Mouse (Mus musculus): Measurements from ENCODE around the gene Dock2. TPM values are rescaled to one million over a fixed set of nuclear protein-coding genes. Genes with fewer than 3 reads are reported as not detected.

The Dock2 gene
- polyA plus RNA-seq, 1 experiment from 2014 or later = 1.6 TPM

DNA sequence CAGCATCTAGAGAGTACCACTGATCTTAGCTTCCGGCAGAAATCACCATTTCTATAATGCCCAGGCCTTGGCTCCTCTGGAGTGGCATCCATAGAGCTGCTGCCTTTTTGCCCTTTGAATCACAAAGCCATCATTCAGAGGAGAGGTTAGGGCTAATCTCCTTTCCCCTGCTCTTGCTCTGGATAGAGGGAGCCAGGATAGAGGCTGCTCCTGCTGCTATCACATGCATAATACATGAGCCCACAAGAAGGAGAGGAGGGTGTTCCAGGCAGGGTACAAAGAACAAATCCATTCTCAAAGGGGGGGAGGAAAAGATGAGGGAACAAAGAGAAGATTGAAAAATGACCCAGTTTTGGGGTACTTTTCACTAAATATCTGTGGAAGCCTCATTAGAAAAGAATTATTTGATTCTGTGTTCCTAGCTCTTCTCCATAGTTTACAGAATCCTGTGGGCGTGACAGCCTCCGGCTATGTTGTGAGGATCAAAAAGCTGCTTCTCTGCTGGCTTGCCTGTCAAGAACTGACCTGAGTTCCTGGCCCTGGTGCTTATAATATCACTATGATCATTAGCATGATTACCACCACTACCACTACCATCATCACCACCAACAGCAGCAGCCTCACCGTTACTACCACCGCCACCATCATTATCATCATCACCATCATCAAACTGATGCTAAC lies 485.9 kb downstream of the Dock2 start:
- Histone ChIP-seq H3K27ac (ENCODE audit: low read length) (no peak overlapping the region), H3K4me3 (ENCODE audit: low read length) (no peak overlapping the region), H3K36me3 (ENCODE audit: insufficient read depth, low read length) (no peaks in the 10 kb centered on the region), H3K9ac (replicated peaks; ENCODE audit: low read length) (no peak overlapping the region), H3K4me1 (ENCODE audit: insufficient read depth, low read length) (no peaks in the 10 kb centered on the region), H3K9me3 (ENCODE audit: low read length) (no peaks in the 10 kb centered on the region), H3K4me2 (replicated peaks; ENCODE audit: low read depth, low read length) (no peak overlapping the region), H3K27me3 (ENCODE audit: insufficient read depth, low read length) (no peaks in the 10 kb centered on the region)
- ATAC-seq (ENCODE audit: low FRiP score, low TSS enrichment) = no peak
- WGBS = 79% methylated on average over 5 of the region's 5 CpGs

DNA sequence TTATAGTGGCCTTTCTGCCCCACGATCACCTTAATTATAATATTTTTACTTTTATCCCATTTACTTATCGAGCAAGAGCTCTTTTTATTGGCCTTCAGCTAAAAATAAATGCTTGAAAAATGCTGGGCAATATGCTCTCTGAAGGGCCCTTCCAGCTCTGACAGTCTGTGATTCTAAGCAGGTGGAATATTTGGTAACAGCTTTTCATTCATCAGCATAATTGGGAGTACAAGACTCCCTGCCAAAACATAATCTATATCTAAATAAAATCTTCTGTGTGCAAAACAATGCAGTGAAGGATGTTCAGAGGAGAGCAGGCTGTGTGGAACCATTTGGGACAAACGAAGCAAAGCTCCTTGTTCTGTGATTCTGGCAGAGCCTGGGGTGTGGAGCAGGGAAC lies 492.4 kb downstream of the Dock2 start:
- Histone ChIP-seq H3K9me3 (ENCODE audit: low read length) (no peaks in the 10 kb centered on the region), H3K4me2 (replicated peaks; ENCODE audit: low read depth, low read length) (no peak overlapping the region), H3K36me3 (ENCODE audit: insufficient read depth, low read length) (no peaks in the 10 kb centered on the region), H3K27ac (ENCODE audit: low read length) (no peak overlapping the region), H3K27me3 (ENCODE audit: insufficient read depth, low read length) (no peaks in the 10 kb centered on the region), H3K4me1 (ENCODE audit: insufficient read depth, low read length) (no peaks in the 10 kb centered on the region), H3K9ac (replicated peaks; ENCODE audit: low read length) (no peak overlapping the region), H3K4me3 (ENCODE audit: low read length) (no peak overlapping the region)
- 75% methylated on average over 3 of the region's 3 CpGs for WGBS
- no peak for ATAC-seq (ENCODE audit: low FRiP score, low TSS enrichment)

DNA sequence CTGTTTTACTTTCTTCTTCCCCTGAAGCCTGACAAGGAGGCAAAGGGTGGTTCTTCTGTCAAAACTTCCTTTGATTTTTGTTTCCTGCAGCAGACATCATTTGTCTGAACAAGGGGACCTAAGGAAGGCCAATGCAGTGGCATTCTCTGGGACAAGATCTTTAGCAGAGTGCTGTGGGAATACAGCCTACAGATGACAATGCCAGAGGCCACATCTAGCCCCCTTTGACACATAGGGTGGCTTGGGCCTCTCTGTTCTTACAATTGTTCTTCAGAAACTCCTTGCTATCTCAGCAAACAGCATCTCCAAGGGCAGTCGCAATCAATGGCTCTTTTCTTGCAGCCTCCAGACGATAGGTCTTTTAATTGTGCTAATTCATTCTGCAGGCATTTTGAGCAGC lies 493.0 kb downstream of the Dock2 start:
- no peak for ATAC-seq (ENCODE audit: low FRiP score, low TSS enrichment)

DNA sequence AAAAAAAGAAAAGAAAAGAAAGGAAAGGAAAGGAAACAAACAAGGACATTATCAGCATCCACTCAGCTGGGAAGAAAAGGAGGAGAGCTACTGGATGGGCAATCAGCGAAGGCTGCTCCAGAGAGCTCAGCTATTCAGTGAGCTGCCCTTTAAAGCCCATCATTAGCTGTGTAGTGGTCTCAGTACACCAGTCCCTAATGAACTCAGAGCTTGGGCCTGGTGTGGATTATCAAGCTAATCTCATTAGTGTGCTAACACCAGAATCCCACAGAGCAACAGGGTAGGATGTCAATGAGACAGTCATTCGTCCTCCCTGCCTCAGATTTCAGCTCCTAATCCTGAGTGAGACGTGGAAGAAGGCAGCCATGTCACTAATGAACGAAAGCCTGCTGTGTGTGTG lies 493.4 kb downstream of the Dock2 start:
- no peak overlapping the region for H3K4me2 ChIP-seq (replicated peaks; ENCODE audit: low read depth, low read length)
- no peaks in the 10 kb centered on the region for H3K4me1 ChIP-seq (ENCODE audit: insufficient read depth, low read length)
- H3K4me3 ChIP-seq (ENCODE audit: low read length) = no peak overlapping the region
- ATAC-seq (ENCODE audit: low FRiP score, low TSS enrichment) = no peak
- H3K9me3 ChIP-seq (ENCODE audit: low read length) = no peaks in the 10 kb centered on the region
- H3K9ac ChIP-seq (replicated peaks; ENCODE audit: low read length) = no peak overlapping the region
- H3K27me3 ChIP-seq (ENCODE audit: insufficient read depth, low read length) = no peaks in the 10 kb centered on the region
- no peaks in the 10 kb centered on the region for H3K36me3 ChIP-seq (ENCODE audit: insufficient read depth, low read length)
- no peak overlapping the region for H3K27ac ChIP-seq (ENCODE audit: low read length)
- 64% methylated on average over 4 of the region's 4 CpGs for WGBS

More for the DNA sequence above, 493.0 kb downstream of the Dock2 start:
- H3K9ac ChIP-seq (replicated peaks; ENCODE audit: low read length) = no peak overlapping the region
- WGBS = 41% methylated on average over 2 of the region's 2 CpGs
- no peak overlapping the region for H3K4me3 ChIP-seq (ENCODE audit: low read length)
- no peaks in the 10 kb centered on the region for H3K4me1 ChIP-seq (ENCODE audit: insufficient read depth, low read length)
- no peaks in the 10 kb centered on the region for H3K27me3 ChIP-seq (ENCODE audit: insufficient read depth, low read length)
- H3K27ac ChIP-seq (ENCODE audit: low read length) = no peak overlapping the region
- H3K36me3 ChIP-seq (ENCODE audit: insufficient read depth, low read length) = no peaks in the 10 kb centered on the region
- no peaks in the 10 kb centered on the region for H3K9me3 ChIP-seq (ENCODE audit: low read length)
- no peak overlapping the region for H3K4me2 ChIP-seq (replicated peaks; ENCODE audit: low read depth, low read length)

DNA sequence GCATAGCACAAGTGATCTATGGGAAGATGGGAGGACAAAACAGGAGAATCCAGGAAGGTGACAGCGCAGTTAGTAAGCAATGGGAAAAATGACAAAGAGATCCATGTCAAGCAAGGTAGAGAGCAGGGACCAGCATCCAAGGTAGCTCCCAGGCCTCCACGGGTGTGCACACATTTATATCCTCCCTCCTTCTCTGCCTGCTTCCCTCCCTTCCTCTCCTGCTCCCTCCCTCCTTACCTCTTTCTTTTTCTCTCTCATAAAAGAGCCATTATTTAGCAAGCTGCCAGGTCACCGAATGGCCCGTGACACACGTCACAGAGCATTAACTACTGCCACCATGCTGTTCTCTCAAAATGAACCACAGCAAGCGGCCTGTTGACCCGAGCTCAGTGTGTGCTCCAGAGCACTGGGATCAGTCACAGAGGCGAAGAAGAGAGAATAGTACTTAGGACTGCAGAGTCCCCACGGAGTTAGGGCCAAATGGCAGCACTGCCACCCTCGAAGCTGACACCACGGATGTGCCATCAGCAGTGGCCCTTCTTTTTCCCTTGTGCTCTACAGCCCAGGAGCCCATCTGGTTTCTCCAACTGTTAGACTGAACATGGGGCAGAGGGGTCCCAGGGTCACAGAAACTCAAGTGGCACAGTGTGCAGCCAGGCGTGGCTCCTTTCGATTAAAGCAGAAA lies 499.4 kb downstream of the Dock2 start:
- 17% methylated on average over 13 of the region's 13 CpGs for WGBS
- Histone ChIP-seq H3K4me2 (replicated peaks; ENCODE audit: low read depth, low read length) (no peak overlapping the region), H3K4me1 (ENCODE audit: insufficient read depth, low read length) (peaks cover 5% of the 10 kb centered on the region), H3K27me3 (ENCODE audit: insufficient read depth, low read length) (no peaks in the 10 kb centered on the region), H3K4me3 (ENCODE audit: low read length) (no peak overlapping the region), H3K9ac (replicated peaks; ENCODE audit: low read length) (no peak overlapping the region), H3K9me3 (ENCODE audit: low read length) (no peaks in the 10 kb centered on the region), H3K36me3 (ENCODE audit: insufficient read depth, low read length) (no peaks in the 10 kb centered on the region), H3K27ac (ENCODE audit: low read length) (no peak overlapping the region)
- ATAC-seq (ENCODE audit: low FRiP score, low TSS enrichment) = peak; percentile 92

DNA sequence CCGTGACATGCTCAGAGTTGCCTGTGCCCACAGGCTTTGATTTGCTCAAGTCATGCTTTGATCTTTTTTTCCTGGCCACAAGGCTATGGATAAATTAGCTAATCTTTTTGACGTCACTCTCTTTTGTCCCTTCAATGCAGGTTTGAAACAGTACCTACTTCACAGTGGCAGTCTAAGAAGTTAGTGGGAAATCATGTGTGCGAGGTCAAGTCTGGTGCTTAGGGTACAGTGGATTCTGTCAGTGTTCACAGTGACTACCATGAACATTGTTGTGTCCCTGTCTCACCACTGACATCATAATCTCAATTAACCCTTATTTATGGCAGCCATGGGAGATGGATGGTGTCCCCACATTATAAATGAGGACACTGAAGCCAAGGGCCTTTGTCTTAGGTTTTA lies 506.6 kb downstream of the Dock2 start:
- Histone ChIP-seq H3K27me3 (ENCODE audit: insufficient read depth, low read length) (no peaks in the 10 kb centered on the region), H3K4me2 (replicated peaks; ENCODE audit: low read depth, low read length) (no peak overlapping the region), H3K36me3 (ENCODE audit: insufficient read depth, low read length) (no peaks in the 10 kb centered on the region), H3K9me3 (ENCODE audit: low read length) (no peaks in the 10 kb centered on the region), H3K27ac (ENCODE audit: low read length) (no peak overlapping the region), H3K9ac (replicated peaks; ENCODE audit: low read length) (no peak overlapping the region), H3K4me1 (ENCODE audit: insufficient read depth, low read length) (no peaks in the 10 kb centered on the region), H3K4me3 (ENCODE audit: low read length) (no peak overlapping the region)
- 64% methylated on average over 3 of the region's 3 CpGs for WGBS
- ATAC-seq (ENCODE audit: low FRiP score, low TSS enrichment) = no peak

DNA sequence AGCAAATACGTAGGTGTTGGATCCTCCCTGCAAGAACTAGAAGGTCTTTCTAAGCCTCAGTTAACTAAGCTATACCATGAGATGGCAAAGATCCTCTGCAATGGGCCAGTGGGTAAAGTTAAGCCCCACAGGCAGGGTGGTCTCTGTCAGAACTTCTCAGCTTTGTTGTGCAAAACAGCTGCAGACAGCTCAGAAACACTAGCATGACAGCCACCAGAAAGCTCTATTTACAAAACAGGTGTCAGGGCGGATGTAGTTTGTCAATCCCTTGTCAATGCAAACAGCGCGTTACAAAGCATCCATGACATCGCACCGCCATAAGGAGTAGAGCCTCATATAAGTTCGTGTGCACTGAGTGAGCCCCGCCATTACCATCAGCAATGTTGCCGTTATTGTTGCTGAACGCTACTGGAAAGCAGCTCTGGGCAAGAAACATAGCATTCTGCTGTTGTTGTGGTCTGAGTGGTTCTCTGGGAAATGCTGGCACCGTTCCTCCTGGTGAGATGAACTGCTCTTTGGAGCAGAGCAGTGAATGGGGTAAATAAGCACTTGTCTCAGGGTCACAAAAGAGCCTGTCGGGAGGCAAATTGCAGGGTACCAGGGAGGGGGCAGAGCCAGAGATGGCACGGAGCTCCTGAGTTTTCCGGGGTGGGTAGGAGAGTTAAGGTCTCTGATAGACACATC lies 507.2 kb downstream of the Dock2 start:
- Histone ChIP-seq H3K4me1 (ENCODE audit: insufficient read depth, low read length) (no peaks in the 10 kb centered on the region), H3K4me3 (ENCODE audit: low read length) (no peak overlapping the region), H3K9me3 (ENCODE audit: low read length) (no peaks in the 10 kb centered on the region), H3K36me3 (ENCODE audit: insufficient read depth, low read length) (no peaks in the 10 kb centered on the region), H3K27me3 (ENCODE audit: insufficient read depth, low read length) (no peaks in the 10 kb centered on the region), H3K4me2 (replicated peaks; ENCODE audit: low read depth, low read length) (no peak overlapping the region), H3K9ac (replicated peaks; ENCODE audit: low read length) (no peak overlapping the region), H3K27ac (ENCODE audit: low read length) (no peak overlapping the region)
- WGBS = 62% methylated on average over 14 of the region's 14 CpGs
- ATAC-seq (ENCODE audit: low FRiP score, low TSS enrichment) = no peak

DNA sequence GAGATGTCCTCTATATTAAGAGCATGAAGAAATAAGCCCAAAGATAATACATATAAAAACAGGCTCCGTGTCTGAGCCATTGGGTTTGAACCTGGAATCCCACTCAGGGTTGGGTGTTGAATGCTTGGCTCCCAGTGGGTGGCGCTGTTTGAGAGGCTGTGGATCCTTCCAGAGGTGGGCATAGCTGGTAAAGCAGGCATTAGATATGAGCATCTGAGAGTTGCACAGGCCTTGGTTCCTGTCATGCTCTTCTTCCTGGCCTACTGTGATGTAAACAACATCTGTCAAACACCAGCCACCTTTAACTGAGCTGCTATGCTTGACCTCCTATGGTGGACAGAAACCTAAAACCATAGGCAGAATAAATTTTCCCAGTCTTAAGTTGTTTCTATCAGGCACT lies 507.8 kb downstream of the Dock2 start:
- Histone ChIP-seq H3K36me3 (ENCODE audit: insufficient read depth, low read length) (no peaks in the 10 kb centered on the region), H3K27ac (ENCODE audit: low read length) (no peak overlapping the region), H3K4me3 (ENCODE audit: low read length) (no peak overlapping the region), H3K4me1 (ENCODE audit: insufficient read depth, low read length) (no peaks in the 10 kb centered on the region), H3K4me2 (replicated peaks; ENCODE audit: low read depth, low read length) (no peak overlapping the region), H3K27me3 (ENCODE audit: insufficient read depth, low read length) (no peaks in the 10 kb centered on the region), H3K9me3 (ENCODE audit: low read length) (no peaks in the 10 kb centered on the region), H3K9ac (replicated peaks; ENCODE audit: low read length) (no peak overlapping the region)
- 0 out of 2 replicates have a peak, but pooled peaks have one; percentile 35 for ATAC-seq (ENCODE audit: low FRiP score, low TSS enrichment)
- 39% methylated on average over 2 of the region's 2 CpGs for WGBS

DNA sequence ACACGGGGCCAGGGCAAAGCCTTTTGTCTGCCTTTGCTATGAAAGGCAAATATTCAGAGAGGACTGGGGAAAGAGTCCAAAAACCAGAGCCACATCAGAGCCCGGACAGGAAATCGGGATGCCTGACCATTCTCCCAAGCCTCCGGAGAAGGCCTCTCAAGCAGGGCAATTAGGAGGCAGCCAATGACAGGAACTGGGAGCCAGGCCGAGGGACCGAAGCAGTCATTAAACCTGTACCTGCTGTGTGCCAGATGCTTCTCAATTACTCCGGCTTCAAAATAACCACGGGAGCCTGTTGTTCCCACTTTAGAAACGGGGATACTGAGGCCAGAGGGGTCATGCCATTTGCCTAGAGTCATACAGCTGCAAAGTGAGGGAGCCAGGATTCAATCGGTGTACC lies 511.7 kb downstream of the Dock2 start:
- Histone ChIP-seq H3K4me2 (replicated peaks; ENCODE audit: low read depth, low read length) (no peak overlapping the region), H3K4me3 (ENCODE audit: low read length) (no peak overlapping the region), H3K9me3 (ENCODE audit: low read length) (no peaks in the 10 kb centered on the region), H3K4me1 (ENCODE audit: insufficient read depth, low read length) (no peaks in the 10 kb centered on the region), H3K27me3 (ENCODE audit: insufficient read depth, low read length) (no peaks in the 10 kb centered on the region), H3K9ac (replicated peaks; ENCODE audit: low read length) (no peak overlapping the region), H3K27ac (ENCODE audit: low read length) (no peak overlapping the region), H3K36me3 (ENCODE audit: insufficient read depth, low read length) (no peaks in the 10 kb centered on the region)
- WGBS = 46% methylated on average over 10 of the region's 10 CpGs
- no peak for ATAC-seq (ENCODE audit: low FRiP score, low TSS enrichment)

DNA sequence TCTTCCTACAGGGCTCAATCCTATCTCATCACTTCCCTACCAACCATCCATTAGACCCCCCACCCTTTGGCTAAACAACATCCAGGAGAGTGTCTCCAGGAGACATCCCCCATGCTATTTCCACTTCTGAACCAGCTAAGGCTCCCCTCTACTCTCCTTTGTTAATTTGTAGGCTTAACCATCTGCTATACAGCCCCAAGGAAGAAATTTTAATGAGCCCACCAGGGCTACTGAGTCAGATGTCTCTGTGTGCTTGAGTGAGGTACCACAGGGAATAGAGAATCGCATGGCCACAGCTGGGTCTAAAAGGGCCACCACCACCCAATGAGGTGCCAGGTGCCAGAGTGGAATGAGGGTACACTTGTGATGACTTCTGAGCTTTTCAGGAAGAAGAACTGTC lies 519.6 kb downstream of the Dock2 start:
- Histone ChIP-seq H3K27me3 (ENCODE audit: insufficient read depth, low read length) (no peaks in the 10 kb centered on the region), H3K9me3 (ENCODE audit: low read length) (no peaks in the 10 kb centered on the region), H3K9ac (replicated peaks; ENCODE audit: low read length) (no peak overlapping the region), H3K4me3 (ENCODE audit: low read length) (no peak overlapping the region), H3K27ac (ENCODE audit: low read length) (no peak overlapping the region), H3K4me2 (replicated peaks; ENCODE audit: low read depth, low read length) (no peak overlapping the region), H3K4me1 (ENCODE audit: insufficient read depth, low read length) (no peaks in the 10 kb centered on the region), H3K36me3 (ENCODE audit: insufficient read depth, low read length) (no peaks in the 10 kb centered on the region)
- ATAC-seq (ENCODE audit: low FRiP score, low TSS enrichment) = no peak
- 82% methylated on average over 1 of the region's 1 CpGs for WGBS
